Mouse (Mus musculus): Measurements from ENCODE around the gene Wnt4. TPM values are rescaled to one million over a fixed set of nuclear protein-coding genes. Genes with fewer than 3 reads are reported as not detected.

Wnt4 gene
- polyA plus RNA-seq, 1 experiment from 2014 or later = 2.2 TPM

DNA sequence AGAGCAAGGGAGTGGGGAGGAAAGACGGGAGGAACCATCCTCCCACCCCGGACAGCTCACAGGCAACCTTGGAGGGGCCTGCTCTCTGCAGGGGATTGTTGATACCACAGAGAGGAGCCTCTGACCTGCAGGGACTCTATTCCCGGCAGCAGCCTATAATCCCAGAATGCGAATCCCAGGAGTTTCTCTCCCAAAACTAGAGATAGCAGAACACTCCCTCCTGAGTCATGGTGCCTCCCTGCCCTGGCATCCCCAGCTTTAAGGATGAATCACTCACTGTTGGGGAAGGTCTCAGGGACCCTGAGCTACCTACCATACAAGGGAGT, 6.1 kb downstream of the Wnt4 start:
- H3K27ac ChIP-seq (ENCODE audit: low read depth) = no peak overlapping the region

DNA sequence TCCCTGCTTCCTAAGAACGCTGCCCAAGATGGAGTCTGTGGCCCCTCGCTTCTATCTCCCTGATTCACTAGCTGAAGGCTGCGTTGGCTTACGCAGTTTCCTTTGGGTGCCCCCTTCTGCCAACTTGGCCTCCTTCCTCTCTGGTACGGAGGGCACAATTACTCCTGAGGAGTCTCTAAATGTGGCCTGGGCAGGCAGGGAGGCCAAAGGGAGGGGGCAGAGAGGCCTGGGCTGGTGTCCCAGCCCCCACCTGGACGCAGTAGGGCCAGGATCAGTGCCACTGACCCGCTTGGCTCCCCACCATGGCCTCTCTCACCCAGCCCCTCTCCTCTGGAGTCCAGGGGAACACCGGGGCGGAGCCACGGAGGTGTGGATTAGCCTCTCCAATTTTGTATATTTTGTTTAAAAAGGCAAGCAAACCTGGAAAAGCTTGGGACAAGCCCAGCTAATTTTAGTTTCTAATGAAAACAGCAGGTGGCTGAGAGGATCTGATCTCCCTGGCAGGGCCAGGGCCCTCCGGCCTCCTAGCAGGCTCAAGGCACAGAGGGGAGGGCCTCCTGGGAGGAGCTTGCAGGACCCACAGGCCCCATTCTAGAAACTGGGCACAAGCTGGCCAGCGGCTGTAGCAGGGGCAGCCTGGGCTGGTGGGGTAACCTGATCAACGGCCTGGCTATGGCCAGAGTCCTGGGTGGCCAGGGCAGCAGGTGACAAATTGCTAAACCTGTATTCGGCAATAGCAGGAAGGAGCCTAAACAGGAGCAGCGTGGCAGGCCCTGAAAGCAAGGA, 8.8 kb downstream of the Wnt4 start:
- DNase-seq (ENCODE audit: low spot score) (no peak), ATAC-seq (replicated peaks; ENCODE audit: low FRiP score, low TSS enrichment, low read depth) (no peak)
- Histone ChIP-seq H3K4me1 (replicated peaks; ENCODE audit: control insufficient read depth, insufficient read depth, low read length) (no peaks in the 10 kb centered on the region; the same call in 1 of the 2 replicates), H3K9me3 (ENCODE audit: control insufficient read depth, low read length) (no peaks in the 10 kb centered on the region), H3K27me3 (replicated peaks; ENCODE audit: control insufficient read depth, insufficient read depth, low read length) (peaks cover 10% of the 10 kb centered on the region), H3K27ac (ENCODE audit: low read depth) (no peak overlapping the region), H3K4me2 (ENCODE audit: low read length) (no peak overlapping the region), H3K4me3 (ENCODE audit: low read depth, low read length) (no peak overlapping the region), H3K9ac (ENCODE audit: low read length) (no peak overlapping the region), H3K36me3 (ENCODE audit: control insufficient read depth, insufficient read depth, low read length) (no peaks in the 10 kb centered on the region)
- 78% methylated on average over 15 of the region's 15 CpGs for WGBS

More for the DNA sequence above, 6.1 kb downstream of the Wnt4 start:
- no peaks in the 10 kb centered on the region for H3K9me3 ChIP-seq (ENCODE audit: control insufficient read depth, low read length)
- 13% methylated on average over 4 of the region's 4 CpGs for WGBS
- H3K4me3 ChIP-seq (ENCODE audit: low read depth, low read length) = no peak overlapping the region
- H3K4me1 ChIP-seq (replicated peaks; ENCODE audit: control insufficient read depth, insufficient read depth, low read length) = no peaks in the 10 kb centered on the region; the same call in 1 of the 2 replicates
- H3K4me2 ChIP-seq (ENCODE audit: low read length) = no peak overlapping the region
- no peak overlapping the region for H3K9ac ChIP-seq (ENCODE audit: low read length)
- peaks cover 37% of the 10 kb centered on the region for H3K27me3 ChIP-seq (replicated peaks; ENCODE audit: control insufficient read depth, insufficient read depth, low read length)
- DNase-seq (ENCODE audit: low spot score) (no peak), ATAC-seq (replicated peaks; ENCODE audit: low FRiP score, low TSS enrichment, low read depth) (no peak)
- no peaks in the 10 kb centered on the region for H3K36me3 ChIP-seq (ENCODE audit: control insufficient read depth, insufficient read depth, low read length)

DNA sequence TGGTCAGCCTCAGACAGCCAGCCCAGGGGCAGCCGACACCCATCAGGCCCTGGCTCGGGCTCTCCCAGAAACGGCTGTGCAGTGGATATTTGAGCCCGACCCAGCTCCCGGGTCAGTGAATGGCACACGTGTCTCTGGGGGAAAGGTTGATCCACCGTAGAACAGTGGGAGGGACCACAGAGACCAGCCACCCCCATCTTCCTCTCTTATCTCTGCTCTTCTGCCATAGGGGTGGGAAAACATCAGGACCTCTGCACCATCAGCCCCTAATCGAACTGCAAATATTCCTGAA, 9.3 kb downstream of the Wnt4 start:
- Histone ChIP-seq H3K4me2 (ENCODE audit: low read length) (no peak overlapping the region), H3K4me3 (ENCODE audit: low read depth, low read length) (no peak overlapping the region), H3K4me1 (replicated peaks; ENCODE audit: control insufficient read depth, insufficient read depth, low read length) (no peaks in the 10 kb centered on the region; the same call in 1 of the 2 replicates), H3K27ac (ENCODE audit: low read depth) (no peak overlapping the region), H3K27me3 (replicated peaks; ENCODE audit: control insufficient read depth, insufficient read depth, low read length) (peaks cover 9% of the 10 kb centered on the region), H3K36me3 (ENCODE audit: control insufficient read depth, insufficient read depth, low read length) (no peaks in the 10 kb centered on the region), H3K9me3 (ENCODE audit: control insufficient read depth, low read length) (no peaks in the 10 kb centered on the region), H3K9ac (ENCODE audit: low read length) (no peak overlapping the region)
- DNase-seq (ENCODE audit: low spot score) (no peak), ATAC-seq (replicated peaks; ENCODE audit: low FRiP score, low TSS enrichment, low read depth) (no peak)
- 43% methylated on average over 8 of the region's 8 CpGs for WGBS

DNA sequence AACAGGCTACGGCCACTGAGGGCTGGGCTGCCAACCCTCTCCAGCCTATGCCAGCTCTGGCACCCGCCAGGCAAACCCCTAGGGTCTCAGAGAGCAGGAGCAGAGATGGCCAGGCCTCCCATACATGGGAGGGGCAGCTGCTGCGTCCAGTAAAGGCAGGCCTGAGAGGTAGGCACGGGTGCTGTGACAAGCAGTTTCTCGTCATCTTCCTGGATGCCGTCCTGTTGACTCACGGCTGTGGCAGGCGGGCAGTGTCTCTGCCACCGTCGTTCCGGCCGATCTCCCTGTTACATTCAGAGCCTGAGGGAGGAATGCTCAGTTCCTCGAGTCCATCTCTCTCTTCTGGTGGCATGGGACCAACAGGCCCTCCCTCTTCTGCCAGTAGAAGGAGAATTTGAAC, 9.9 kb downstream of the Wnt4 start:
- Histone ChIP-seq H3K4me3 (ENCODE audit: low read depth, low read length) (no peak overlapping the region), H3K9me3 (ENCODE audit: control insufficient read depth, low read length) (no peaks in the 10 kb centered on the region), H3K4me2 (ENCODE audit: low read length) (no peak overlapping the region), H3K9ac (ENCODE audit: low read length) (no peak overlapping the region), H3K36me3 (ENCODE audit: control insufficient read depth, insufficient read depth, low read length) (no peaks in the 10 kb centered on the region), H3K4me1 (replicated peaks; ENCODE audit: control insufficient read depth, insufficient read depth, low read length) (no peaks in the 10 kb centered on the region; the same call in 1 of the 2 replicates), H3K27ac (ENCODE audit: low read depth) (no peak overlapping the region), H3K27me3 (replicated peaks; ENCODE audit: control insufficient read depth, insufficient read depth, low read length) (peaks cover 9% of the 10 kb centered on the region)
- 76% methylated on average over 13 of the region's 13 CpGs for WGBS
- ATAC-seq (replicated peaks; ENCODE audit: low FRiP score, low TSS enrichment, low read depth) (no peak), DNase-seq (ENCODE audit: low spot score) (no peak)

DNA sequence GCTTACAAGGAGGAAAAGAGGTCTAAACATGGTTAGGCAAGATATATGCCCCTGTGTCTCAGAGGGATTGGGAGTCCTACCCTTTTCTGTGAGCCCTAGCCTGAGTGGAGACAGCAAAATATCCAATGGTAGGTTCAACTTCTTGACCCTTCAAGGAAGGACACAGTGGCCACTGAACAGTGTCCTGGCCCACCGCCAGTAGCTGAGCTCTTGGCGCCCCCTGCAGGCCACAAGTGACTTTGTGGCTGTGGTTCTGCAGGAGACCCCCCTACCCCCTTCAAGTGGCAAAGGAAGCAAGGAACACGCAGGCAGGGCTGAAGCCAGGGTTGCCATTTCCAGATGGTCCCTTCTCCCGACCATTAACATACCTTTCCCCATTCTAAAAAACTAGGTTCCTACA, 10.5 kb downstream of the Wnt4 start:
- no peaks in the 10 kb centered on the region; the same call in 1 of the 2 replicates for H3K4me1 ChIP-seq (replicated peaks; ENCODE audit: control insufficient read depth, insufficient read depth, low read length)
- H3K27ac ChIP-seq (ENCODE audit: low read depth) = no peak overlapping the region
- peak; percentile 75 for DNase-seq (ENCODE audit: low spot score)
- 6% methylated on average over 4 of the region's 4 CpGs for WGBS
- H3K27me3 ChIP-seq (replicated peaks; ENCODE audit: control insufficient read depth, insufficient read depth, low read length) = peaks cover 9% of the 10 kb centered on the region
- H3K4me3 ChIP-seq (ENCODE audit: low read depth, low read length) = no peak overlapping the region
- no peak for ATAC-seq (replicated peaks; ENCODE audit: low FRiP score, low TSS enrichment, low read depth)
- H3K36me3 ChIP-seq (ENCODE audit: control insufficient read depth, insufficient read depth, low read length) = no peaks in the 10 kb centered on the region
- H3K4me2 ChIP-seq (ENCODE audit: low read length) = no peak overlapping the region
- H3K9ac ChIP-seq (ENCODE audit: low read length) = no peak overlapping the region
- H3K9me3 ChIP-seq (ENCODE audit: control insufficient read depth, low read length) = no peaks in the 10 kb centered on the region

DNA sequence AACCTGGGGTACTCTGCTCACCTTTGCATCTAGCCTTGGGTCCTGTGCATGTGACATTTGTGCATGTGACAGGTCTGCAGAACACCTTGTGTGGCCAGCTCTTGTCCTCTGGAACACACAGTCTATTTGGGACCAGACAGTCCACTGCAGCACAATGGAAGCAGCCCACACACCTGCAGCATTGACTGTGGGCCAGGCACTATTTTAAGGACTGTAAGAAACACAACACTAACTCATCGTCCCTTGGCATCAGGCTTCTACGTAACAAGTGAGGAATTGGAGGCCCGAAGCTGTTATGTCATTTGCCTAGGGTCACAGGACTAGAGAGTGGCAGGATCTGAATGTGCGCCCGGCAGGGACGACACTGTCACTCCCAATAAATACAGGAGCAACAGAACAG, 12.4 kb downstream of the Wnt4 start:
- WGBS = 82% methylated on average over 6 of the region's 6 CpGs
- Histone ChIP-seq H3K4me2 (ENCODE audit: low read length) (no peak overlapping the region), H3K4me3 (ENCODE audit: low read depth, low read length) (no peak overlapping the region), H3K9me3 (ENCODE audit: control insufficient read depth, low read length) (no peaks in the 10 kb centered on the region), H3K4me1 (replicated peaks; ENCODE audit: control insufficient read depth, insufficient read depth, low read length) (no peaks in the 10 kb centered on the region), H3K9ac (ENCODE audit: low read length) (no peak overlapping the region), H3K27me3 (replicated peaks; ENCODE audit: control insufficient read depth, insufficient read depth, low read length) (peaks cover 3% of the 10 kb centered on the region), H3K27ac (ENCODE audit: low read depth) (no peak overlapping the region), H3K36me3 (ENCODE audit: control insufficient read depth, insufficient read depth, low read length) (no peaks in the 10 kb centered on the region)
- ATAC-seq (replicated peaks; ENCODE audit: low FRiP score, low TSS enrichment, low read depth) (no peak), DNase-seq (ENCODE audit: low spot score) (no peak)

DNA sequence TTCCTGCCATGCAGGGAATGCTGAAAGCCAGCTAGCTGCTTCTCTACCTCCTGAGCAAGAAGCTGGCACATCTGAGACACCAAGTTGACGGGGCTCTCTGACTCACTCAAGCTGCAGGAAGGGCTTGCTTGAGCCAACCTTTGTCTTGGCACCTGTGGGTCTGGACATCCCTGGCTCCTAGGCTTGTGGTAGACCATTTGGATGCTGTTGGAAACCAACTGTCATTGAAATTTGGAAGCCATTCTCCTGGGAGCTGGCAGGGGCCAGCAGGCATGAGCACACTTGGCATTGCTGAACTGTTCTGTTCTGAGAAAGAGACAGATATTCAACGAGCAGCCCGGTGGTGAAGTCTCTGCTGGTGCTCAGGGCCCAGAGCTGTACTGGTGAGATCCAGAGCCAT, 13.0 kb downstream of the Wnt4 start:
- no peaks in the 10 kb centered on the region for H3K9me3 ChIP-seq (ENCODE audit: control insufficient read depth, low read length)
- WGBS = 87% methylated on average over 3 of the region's 3 CpGs
- no peak overlapping the region for H3K4me2 ChIP-seq (ENCODE audit: low read length)
- no peaks in the 10 kb centered on the region for H3K27me3 ChIP-seq (replicated peaks; ENCODE audit: control insufficient read depth, insufficient read depth, low read length)
- H3K9ac ChIP-seq (ENCODE audit: low read length) = no peak overlapping the region
- no peak overlapping the region for H3K4me3 ChIP-seq (ENCODE audit: low read depth, low read length)
- no peak for DNase-seq (ENCODE audit: low spot score)
- no peak overlapping the region for H3K27ac ChIP-seq (ENCODE audit: low read depth)
- H3K36me3 ChIP-seq (ENCODE audit: control insufficient read depth, insufficient read depth, low read length) = no peaks in the 10 kb centered on the region
- no peaks in the 10 kb centered on the region for H3K4me1 ChIP-seq (replicated peaks; ENCODE audit: control insufficient read depth, insufficient read depth, low read length)
- ATAC-seq (replicated peaks; ENCODE audit: low FRiP score, low TSS enrichment, low read depth) = no peak

DNA sequence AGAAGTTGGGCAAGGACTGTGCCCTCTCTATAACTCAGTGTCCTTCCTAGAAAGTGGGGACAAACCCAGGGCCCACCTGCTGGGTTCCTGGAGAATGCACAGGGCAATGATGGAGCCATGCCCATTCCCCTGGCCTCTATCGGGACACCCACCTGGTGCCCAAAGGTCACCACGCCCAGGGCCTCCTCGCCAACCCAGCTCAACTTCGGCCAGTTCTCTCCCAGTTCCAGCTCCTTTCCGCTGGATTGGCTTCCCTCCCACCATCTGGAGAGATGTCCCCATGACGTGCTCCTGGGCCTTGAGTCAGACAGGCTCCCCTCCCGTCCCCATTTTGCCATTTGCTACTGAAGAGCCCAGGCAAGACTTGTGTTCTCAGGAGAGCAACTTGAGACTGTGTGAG, 15.3 kb downstream of the Wnt4 start:
- Histone ChIP-seq H3K27me3 (replicated peaks; ENCODE audit: control insufficient read depth, insufficient read depth, low read length) (no peaks in the 10 kb centered on the region), H3K9ac (ENCODE audit: low read length) (no peak overlapping the region), H3K27ac (ENCODE audit: low read depth) (no peak overlapping the region), H3K4me3 (ENCODE audit: low read depth, low read length) (no peak overlapping the region), H3K9me3 (ENCODE audit: control insufficient read depth, low read length) (no peaks in the 10 kb centered on the region), H3K4me2 (ENCODE audit: low read length) (no peak overlapping the region), H3K4me1 (replicated peaks; ENCODE audit: control insufficient read depth, insufficient read depth, low read length) (no peaks in the 10 kb centered on the region), H3K36me3 (ENCODE audit: control insufficient read depth, insufficient read depth, low read length) (no peaks in the 10 kb centered on the region)
- ATAC-seq (replicated peaks; ENCODE audit: low FRiP score, low TSS enrichment, low read depth) (no peak), DNase-seq (ENCODE audit: low spot score) (no peak)
- 82% methylated on average over 7 of the region's 7 CpGs for WGBS

DNA sequence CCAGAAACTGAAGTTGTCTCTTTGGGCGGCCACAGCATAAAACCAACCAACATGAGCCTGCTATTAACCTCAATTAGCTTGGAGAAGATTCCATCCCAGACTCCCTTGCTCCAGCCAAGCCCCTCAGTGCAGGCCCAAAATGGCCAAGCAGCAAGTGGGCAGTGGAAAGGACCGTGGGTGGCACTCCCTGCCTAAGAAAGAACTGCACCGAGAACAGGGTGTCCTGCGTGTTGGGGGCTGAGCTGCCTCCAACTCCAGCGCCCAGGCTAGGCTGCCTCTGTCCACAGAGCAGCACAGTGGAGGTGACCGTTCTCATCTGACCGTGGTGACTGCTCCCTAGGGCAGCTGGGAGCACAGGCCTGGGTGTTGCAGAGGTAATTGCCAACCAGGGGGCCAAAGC, 16.7 kb downstream of the Wnt4 start:
- H3K4me3 ChIP-seq (ENCODE audit: low read depth, low read length) = no peak overlapping the region
- no peaks in the 10 kb centered on the region for H3K4me1 ChIP-seq (replicated peaks; ENCODE audit: control insufficient read depth, insufficient read depth, low read length)
- H3K36me3 ChIP-seq (ENCODE audit: control insufficient read depth, insufficient read depth, low read length) = no peaks in the 10 kb centered on the region
- 59% methylated on average over 7 of the region's 7 CpGs for WGBS
- no peak for DNase-seq (ENCODE audit: low spot score)
- H3K9ac ChIP-seq (ENCODE audit: low read length) = no peak overlapping the region
- no peak overlapping the region for H3K27ac ChIP-seq (ENCODE audit: low read depth)
- ATAC-seq (replicated peaks; ENCODE audit: low FRiP score, low TSS enrichment, low read depth) = no peak
- H3K27me3 ChIP-seq (replicated peaks; ENCODE audit: control insufficient read depth, insufficient read depth, low read length) = no peaks in the 10 kb centered on the region
- no peaks in the 10 kb centered on the region for H3K9me3 ChIP-seq (ENCODE audit: control insufficient read depth, low read length)
- H3K4me2 ChIP-seq (ENCODE audit: low read length) = no peak overlapping the region

Data from intestine, embryonic 14.5 days (tissue).